Mouse (Mus musculus) ES-Bruce4 (cell line): ENCODE results near the gene Ttn. TPM values are rescaled to one million over a fixed set of nuclear protein-coding genes. Genes with fewer than 3 reads are reported as not detected.

Experiments used
- H3K27ac ChIP-seq: 2 replicates; pipeline ENCODE4 v1.5.1; 2012; ENCODE audit warnings: low read length, inconsistent platforms; ENCODE audit not compliant: insufficient read depth
- H3K27me3 ChIP-seq: 2 replicates; pipeline ENCODE4 v1.6.1; 2012; ENCODE audit warnings: mild to moderate bottlenecking, low read length, inconsistent platforms; ENCODE audit not compliant: control insufficient read depth, poor library complexity, insufficient read depth, severe bottlenecking
- H3K36me3 ChIP-seq: 2 replicates; pipeline ENCODE4 v1.6.1; 2012; ENCODE audit warnings: inconsistent platforms, mild to moderate bottlenecking, low read length, moderate library complexity; ENCODE audit not compliant: control insufficient read depth, poor library complexity, insufficient read depth, severe bottlenecking
- H3K4me1 ChIP-seq: one replicate; pipeline ENCODE4 v1.8.1; 2011; ENCODE audit warnings: low read length; ENCODE audit not compliant: control insufficient read depth, insufficient read depth
- H3K4me3 ChIP-seq: 2 replicates; pipeline ENCODE4 v1.5.1; 2011; ENCODE audit warnings: low read depth, mild to moderate bottlenecking, low read length
- H3K9ac ChIP-seq: 2 replicates; pipeline ENCODE4 v1.6.1; 2012; ENCODE audit warnings: low read depth, mild to moderate bottlenecking, inconsistent platforms; ENCODE audit not compliant: poor library complexity, severe bottlenecking
- H3K9me3 ChIP-seq: replicated peaks from 2 replicates; pipeline ENCODE4 v1.6.1; 2012; ENCODE audit warnings: mild to moderate bottlenecking, low read length, inconsistent platforms; ENCODE audit not compliant: control insufficient read depth, poor library complexity, insufficient read depth, severe bottlenecking
- CTCF ChIP-seq: IDR thresholded peaks from one replicate; pipeline ENCODE4 v1.8.1; 2011; ENCODE audit warnings: low read depth, low read length
- EP300 ChIP-seq: IDR thresholded peaks from 2 replicates; pipeline ENCODE4 v1.6.1; 2011; ENCODE audit warnings: low read depth, low read length; ENCODE audit not compliant: insufficient read depth
- POLR2A ChIP-seq: IDR thresholded peaks from one replicate; pipeline ENCODE4 v1.8.1; 2011; ENCODE audit warnings: low read length; ENCODE audit not compliant: insufficient read depth
- polyA plus RNA-seq: library from polyadenylated mRNA; stranded (reverse); fragments of >200 nt; gene quantifications from 2 replicates; pipeline ENCODE4 v1.2.4, GENCODE M21; 2011; ENCODE audit warnings: low read depth; ENCODE audit not compliant: missing spikeins, insufficient read depth, insufficient read length

Gene Ttn
- polyA plus RNA-seq, 1 experiment: 0.30 TPM

GRCm38 (mm10) chr2:76672966-76673392, 309.4 kb downstream of the Ttn start, which contains the start of gene Fkbp7:
TSS of gene Fkbp7 (minus strand) at chr2:76673116.
- H3K27me3 ChIP-seq: no peaks in the 10 kb centered on the region
- peak within 1 kb of the TSS; percentile 50 for H3K9ac ChIP-seq
- H3K36me3 ChIP-seq: no peaks in the 10 kb centered on the region
- H3K4me3 ChIP-seq: peak within 1 kb of the TSS; percentile 64
- TF ChIP-seq EP300: no peak
- TF ChIP-seq POLR2A: peak; percentile 86
- TF ChIP-seq CTCF: no peak
- no peaks in the 10 kb centered on the region for H3K9me3 ChIP-seq
- H3K4me1 ChIP-seq: no peaks in the 10 kb centered on the region
- H3K27ac ChIP-seq: no peak within 1 kb of the TSS

- H3K27ac ChIP-seq: no peak overlapping the region
- H3K9ac ChIP-seq: peak overlapping the region; percentile 50
- H3K9me3 ChIP-seq: no peaks in the 10 kb centered on the region
- H3K4me1 ChIP-seq: no peaks in the 10 kb centered on the region
- H3K27me3 ChIP-seq: no peaks in the 10 kb centered on the region
- TF ChIP-seq EP300 (no peak), CTCF (no peak), POLR2A (no peak)
- H3K4me3 ChIP-seq: peak overlapping the region; percentile 64
- no peaks in the 10 kb centered on the region for H3K36me3 ChIP-seq
These were observed 310.1 kb downstream of the Ttn start for GRCm38 (mm10) chr2:76672134-76672745.

GRCm38 (mm10) chr2:76671641-76672040, 310.7 kb downstream of the Ttn start:
- no peaks in the 10 kb centered on the region for H3K9me3 ChIP-seq
- no peaks in the 10 kb centered on the region for H3K27me3 ChIP-seq
- no peak overlapping the region for H3K9ac ChIP-seq
- H3K4me1 ChIP-seq: no peaks in the 10 kb centered on the region
- no peak overlapping the region for H3K27ac ChIP-seq
- TF ChIP-seq EP300 (no peak), POLR2A (no peak), CTCF (no peak)
- H3K4me3 ChIP-seq: no peak overlapping the region
- no peaks in the 10 kb centered on the region for H3K36me3 ChIP-seq

GRCm38 (mm10) chr2:76667200-76667599, 315.1 kb downstream of the Ttn start:
- no peaks in the 10 kb centered on the region for H3K9me3 ChIP-seq
- no peak overlapping the region for H3K4me3 ChIP-seq
- no peak overlapping the region for H3K27ac ChIP-seq
- H3K27me3 ChIP-seq: no peaks in the 10 kb centered on the region
- no peak overlapping the region for H3K9ac ChIP-seq
- H3K4me1 ChIP-seq: no peaks in the 10 kb centered on the region
- no peaks in the 10 kb centered on the region for H3K36me3 ChIP-seq
- no peak for TF ChIP-seq EP300
- TF ChIP-seq POLR2A: no peak
- TF ChIP-seq CTCF: no peak

GRCm38 (mm10) chr2:76665531-76665930, 316.8 kb downstream of the Ttn start:
- no peak overlapping the region for H3K27ac ChIP-seq
- no peaks in the 10 kb centered on the region for H3K9me3 ChIP-seq
- no peak overlapping the region for H3K4me3 ChIP-seq
- no peak overlapping the region for H3K9ac ChIP-seq
- no peak for TF ChIP-seq EP300
- no peak for TF ChIP-seq CTCF
- no peak for TF ChIP-seq POLR2A
- H3K4me1 ChIP-seq: no peaks in the 10 kb centered on the region
- H3K36me3 ChIP-seq: no peaks in the 10 kb centered on the region
- no peaks in the 10 kb centered on the region for H3K27me3 ChIP-seq

- no peak for TF ChIP-seq EP300
- no peak for TF ChIP-seq POLR2A
- no peak for TF ChIP-seq CTCF
These were observed 322.9 kb downstream of the Ttn start for GRCm38 (mm10) chr2:76659419-76659818.

More at GRCm38 (mm10) chr2:76659419-76659818, 322.9 kb downstream of the Ttn start:
- no peaks in the 10 kb centered on the region for H3K9me3 ChIP-seq
- H3K9ac ChIP-seq: no peak overlapping the region
- H3K4me1 ChIP-seq: no peaks in the 10 kb centered on the region
- H3K27me3 ChIP-seq: no peaks in the 10 kb centered on the region
- no peak overlapping the region for H3K4me3 ChIP-seq
- no peak overlapping the region for H3K27ac ChIP-seq
- no peaks in the 10 kb centered on the region for H3K36me3 ChIP-seq
